9 mouse cellular contexts compared by ENCODE assay signal in the genomic region with DNA sequence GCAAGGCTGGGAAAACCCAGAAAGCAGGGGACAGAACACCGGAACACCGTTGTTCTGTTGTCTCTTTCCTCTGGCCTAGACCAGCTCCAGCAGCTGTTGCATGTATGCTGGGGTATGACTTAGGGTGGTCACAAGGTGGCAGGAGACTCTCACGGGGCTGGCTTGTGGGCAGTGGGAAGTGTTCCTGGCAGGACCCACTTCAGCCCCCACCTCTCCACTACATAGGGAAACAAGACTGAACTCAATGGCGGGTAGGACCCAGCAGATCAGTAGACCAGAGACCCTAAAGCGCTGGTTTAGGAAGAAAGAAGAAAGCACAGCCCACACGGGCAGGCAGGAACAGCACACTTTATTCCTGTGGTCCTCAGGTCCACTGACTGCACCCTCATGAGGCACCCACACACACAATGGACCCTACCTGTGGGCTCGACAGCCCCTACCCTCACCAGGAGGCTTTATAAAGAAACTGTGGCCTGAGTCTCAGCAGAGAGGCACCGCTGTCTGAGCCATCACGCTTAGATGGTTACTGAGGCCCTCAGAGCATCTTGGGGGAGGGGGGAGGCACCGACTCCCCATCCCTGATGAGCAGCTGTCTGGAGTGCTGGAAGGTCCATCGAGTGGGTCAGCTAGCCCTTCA. TPM values are rescaled to one million over a fixed set of nuclear protein-coding genes. Genes with fewer than 3 reads are reported as not detected.
DNase-seq lines count a peak whose midpoint lies in the region; ATAC-seq lines count a peak whose summit lies in the region.
"Had no signal": no experiment of that assay in that cellular context is flagged by ENCODE, and none has a peak within 500 bp of the region (broad histone marks: within the 10 kb centered on the region; RNA-seq: fewer than 3 reads in every experiment).

No protein-coding gene starts in this region.

- peak overlapping the region; percentile 75 for H3K27ac ChIP-seq in lung, embryonic 15.5 days
- no peak overlapping the region for H3K27ac ChIP-seq in forebrain, embryonic 12.5 days
- H3K27ac ChIP-seq in liver, embryonic 11.5 days (ENCODE audit: low read depth, low read length), result no peak overlapping the region; the same call in 1 of the 2 replicates
- H3K27ac ChIP-seq in stomach, embryonic 14.5 days (ENCODE audit: low read length), result no peak overlapping the region; the same call in 1 of the 2 replicates

- H3K9me3 ChIP-seq in lung, embryonic 15.5 days, result no peaks in the 10 kb centered on the region
- peaks cover 4% of the 10 kb centered on the region; the same call in 1 of the 2 replicates for H3K9me3 ChIP-seq in forebrain, embryonic 12.5 days
- H3K9me3 ChIP-seq in liver, embryonic 11.5 days (ENCODE audit: control insufficient read depth, low read length), result no peaks in the 10 kb centered on the region
- H3K9me3 ChIP-seq in stomach, embryonic 14.5 days (ENCODE audit: control insufficient read depth, low read depth, low read length), result no peaks in the 10 kb centered on the region

- peak overlapping the region; percentile 69 for H3K4me3 ChIP-seq in lung, embryonic 15.5 days
- H3K4me3 ChIP-seq in forebrain, embryonic 12.5 days (replicated peaks), result no peak overlapping the region
- H3K4me3 ChIP-seq in liver, embryonic 11.5 days (ENCODE audit: low read depth, low read length), result peak overlapping the region; percentile 69; the same call in 1 of the 2 replicates
- peak overlapping the region; percentile 54; the same call in 1 of the 2 replicates for H3K4me3 ChIP-seq in stomach, embryonic 14.5 days (ENCODE audit: low read depth, low read length)

- ATAC-seq in lung, embryonic 15.5 days (ENCODE audit: borderline replicate concordance, extremely low read depth, low FRiP score, low TSS enrichment), result peak; percentile 33; the same call in 1 of the 2 replicates
- ATAC-seq in forebrain, embryonic 12.5 days (ENCODE audit: low FRiP score), result no peak; the same call in 1 of the 2 replicates
- no peak; the same call in 1 of the 2 replicates for ATAC-seq in liver, embryonic 11.5 days (replicated peaks; ENCODE audit: low FRiP score)
- peak; percentile 53 for ATAC-seq in stomach, embryonic 14.5 days (ENCODE audit: insufficient number of reproducible peaks, insufficient read depth, low FRiP score, low read depth)

- intact Hi-C loops in gastrocnemius, postnatal 14 days (cut with DNase I; ENCODE audit: low total_unique reads), result loop anchor here (10.0 kb wide), 1 partner anchor 159 kb away; no protein-coding TSS in a partner anchor

- peaks cover 20% of the 10 kb centered on the region; the same call in 1 of the 2 replicates for H3K36me3 ChIP-seq in lung, embryonic 15.5 days
- peaks cover 47% of the 10 kb centered on the region for H3K36me3 ChIP-seq in forebrain, embryonic 12.5 days (replicated peaks)
- H3K36me3 ChIP-seq in liver, embryonic 11.5 days (ENCODE audit: control insufficient read depth, insufficient read depth, low read length), result peaks cover 22% of the 10 kb centered on the region
- H3K36me3 ChIP-seq in stomach, embryonic 14.5 days (ENCODE audit: control insufficient read depth, insufficient read depth, low read length), result peaks cover 13% of the 10 kb centered on the region

- H3K9ac ChIP-seq in lung, embryonic 15.5 days, result 0 out of 2 replicates have a peak overlapping the region, but pooled peaks have one; percentile 77
- H3K9ac ChIP-seq in forebrain, embryonic 12.5 days, result peak overlapping the region; percentile 64; the same call in 1 of the 2 replicates
- peak overlapping the region; percentile 81; the same call in 1 of the 2 replicates for H3K9ac ChIP-seq in liver, embryonic 11.5 days (ENCODE audit: low read depth, low read length)
- no peak overlapping the region for H3K9ac ChIP-seq in stomach, embryonic 14.5 days (replicated peaks; ENCODE audit: low read depth, low read length)

- 55% methylated on average over 11 of the region's 11 CpGs for WGBS in lung, embryonic 15.5 days
- 74% methylated on average over 11 of the region's 11 CpGs for WGBS in forebrain, embryonic 12.5 days
- WGBS in liver, embryonic 11.5 days, result 61% methylated on average over 11 of the region's 11 CpGs
- 66% methylated on average over 11 of the region's 11 CpGs for WGBS in stomach, embryonic 14.5 days

- no peak for DNase-seq in lung, postnatal 14 days
- DNase-seq in liver, embryonic 11.5 days (ENCODE audit: low spot score), result no peak
- DNase-seq in adrenal gland, adult 18-20 months (ENCODE audit: low spot score in 2 of 2), result no peak
- no peak for DNase-seq in gastrocnemius, postnatal 14 days
- no peak for DNase-seq in right cerebral cortex, postnatal 25 days

- H3K4me1 ChIP-seq in lung, embryonic 15.5 days, result peaks cover 28% of the 10 kb centered on the region
- peaks cover 18% of the 10 kb centered on the region for H3K4me1 ChIP-seq in forebrain, embryonic 12.5 days
- H3K4me1 ChIP-seq in liver, embryonic 11.5 days (replicated peaks; ENCODE audit: control insufficient read depth, insufficient read depth, low read length), result peaks cover 32% of the 10 kb centered on the region
- H3K4me1 ChIP-seq in stomach, embryonic 14.5 days (ENCODE audit: control insufficient read depth, insufficient read depth, low read length), result peaks cover 21% of the 10 kb centered on the region

- H3K27me3 ChIP-seq in lung, embryonic 15.5 days, result no peaks in the 10 kb centered on the region
- peaks cover 13% of the 10 kb centered on the region; the same call in 1 of the 2 replicates for H3K27me3 ChIP-seq in forebrain, embryonic 12.5 days
- H3K27me3 ChIP-seq in liver, embryonic 11.5 days (replicated peaks; ENCODE audit: control insufficient read depth, insufficient read depth, low read length), result no peaks in the 10 kb centered on the region
- H3K27me3 ChIP-seq in stomach, embryonic 14.5 days (ENCODE audit: control insufficient read depth, insufficient read depth, low read length), result no peaks in the 10 kb centered on the region

- H3K4me2 ChIP-seq in lung, embryonic 15.5 days, result peak overlapping the region; percentile 96
- peak overlapping the region; percentile 76 for H3K4me2 ChIP-seq in forebrain, embryonic 12.5 days
- H3K4me2 ChIP-seq in liver, embryonic 11.5 days, result peak overlapping the region; percentile 97
- H3K4me2 ChIP-seq in stomach, embryonic 14.5 days (replicated peaks; ENCODE audit: low read depth, low read length), result peak overlapping the region; percentile 75

RNA-seq across cellular contexts. Expression of gene Cyba, which starts 0.7 kb away (rescaled TPM):
- 208 and 215 TPM in 2 replicates for polyA plus RNA-seq in lung, embryonic 15.5 days (2015; fragmentation: Nextera tagmentation; extraction: Ambion mirVana)
- 37.8 and 42.6 TPM in 2 replicates for polyA plus RNA-seq in forebrain, embryonic 12.5 days (2016; fragmentation: Nextera tagmentation; extraction: Ambion mirVana)
- polyA plus RNA-seq in liver, embryonic 11.5 days (2014; fragmentation: Nextera tagmentation; extraction: Ambion mirVana), result 201 and 215 TPM in 2 replicates
- polyA plus RNA-seq in stomach, embryonic 14.5 days (2014; fragmentation: Nextera tagmentation; extraction: Ambion mirVana), result 202 and 217 TPM in 2 replicates
- total RNA-seq in adrenal gland, adult 18-20 months (2021), result 10 to 100 TPM; 29.0 to 53.7 TPM
- 10 to 100 TPM; 15.3 to 18.6 TPM for total RNA-seq in gastrocnemius, postnatal 14 days (2021)

RNA-seq across cellular contexts. Expression of gene Mvd, which starts 9.8 kb away (rescaled TPM):
- polyA plus RNA-seq in lung, embryonic 15.5 days (2015; fragmentation: Nextera tagmentation; extraction: Ambion mirVana), result 24.3 and 24.7 TPM in 2 replicates
- polyA plus RNA-seq in forebrain, embryonic 12.5 days (2016; fragmentation: Nextera tagmentation; extraction: Ambion mirVana), result 39.3 and 42.6 TPM in 2 replicates
- polyA plus RNA-seq in liver, embryonic 11.5 days (2014; fragmentation: Nextera tagmentation; extraction: Ambion mirVana), result 36.5 and 40.6 TPM in 2 replicates
- polyA plus RNA-seq in stomach, embryonic 14.5 days (2014; fragmentation: Nextera tagmentation; extraction: Ambion mirVana), result 38.3 and 42.1 TPM in 2 replicates
- total RNA-seq in adrenal gland, adult 18-20 months (2021), result 10 to 100 TPM; 20.1 to 20.3 TPM
- total RNA-seq in gastrocnemius, postnatal 14 days (2021), result 1 to 10 TPM; 5.6 to 7.8 TPM

RNA-seq across cellular contexts. Expression of gene Il17c, which starts 11.6 kb away (rescaled TPM):
- polyA plus RNA-seq in lung, embryonic 15.5 days (2015; fragmentation: Nextera tagmentation; extraction: Ambion mirVana), result not detected in 2 replicates
- polyA plus RNA-seq in forebrain, embryonic 12.5 days (2016; fragmentation: Nextera tagmentation; extraction: Ambion mirVana), result not detected in 2 replicates
- polyA plus RNA-seq in liver, embryonic 11.5 days (2014; fragmentation: Nextera tagmentation; extraction: Ambion mirVana), result not detected in 2 replicates
- 0.36 TPM in 1 of 2 replicates, not detected in the other for polyA plus RNA-seq in stomach, embryonic 14.5 days (2014; fragmentation: Nextera tagmentation; extraction: Ambion mirVana)
- not detected for total RNA-seq in adrenal gland, adult 18-20 months (2021)
- total RNA-seq in gastrocnemius, postnatal 14 days (2021), result not detected
- total RNA-seq: left cerebral cortex, postnatal 25 days had no signal

RNA-seq across cellular contexts. Expression of gene Snai3, which starts 27.1 kb away (rescaled TPM):
- 1.1 and 1.2 TPM in 2 replicates for polyA plus RNA-seq in lung, embryonic 15.5 days (2015; fragmentation: Nextera tagmentation; extraction: Ambion mirVana)
- 0.15 TPM in 1 of 2 replicates, not detected in the other for polyA plus RNA-seq in forebrain, embryonic 12.5 days (2016; fragmentation: Nextera tagmentation; extraction: Ambion mirVana)
- polyA plus RNA-seq in liver, embryonic 11.5 days (2014; fragmentation: Nextera tagmentation; extraction: Ambion mirVana), result 0.23 and 0.29 TPM in 2 replicates
- polyA plus RNA-seq in stomach, embryonic 14.5 days (2014; fragmentation: Nextera tagmentation; extraction: Ambion mirVana), result 0.39 and 0.46 TPM in 2 replicates
- not detected for total RNA-seq in adrenal gland, adult 18-20 months (2021)
- 1 to 10 TPM; 3.1 to 4.1 TPM for total RNA-seq in gastrocnemius, postnatal 14 days (2021)

RNA-seq across cellular contexts. Expression of gene Rnf166, which starts 42.5 kb away (rescaled TPM):
- polyA plus RNA-seq in lung, embryonic 15.5 days (2015; fragmentation: Nextera tagmentation; extraction: Ambion mirVana), result 40.5 and 43.9 TPM in 2 replicates
- 35.1 and 35.4 TPM in 2 replicates for polyA plus RNA-seq in forebrain, embryonic 12.5 days (2016; fragmentation: Nextera tagmentation; extraction: Ambion mirVana)
- polyA plus RNA-seq in liver, embryonic 11.5 days (2014; fragmentation: Nextera tagmentation; extraction: Ambion mirVana), result 24.7 and 26.8 TPM in 2 replicates
- polyA plus RNA-seq in stomach, embryonic 14.5 days (2014; fragmentation: Nextera tagmentation; extraction: Ambion mirVana), result 31.5 and 34.3 TPM in 2 replicates
- total RNA-seq in adrenal gland, adult 18-20 months (2021), result 10 to 100 TPM; 39.1 to 66.6 TPM
- total RNA-seq in gastrocnemius, postnatal 14 days (2021), result 10 to 100 TPM; 23.9 to 28.7 TPM

Comparison
In these comparisons a context has a peak if more than half of its experiments do, and no peak if none do; other contexts are left out.
1. ATAC-seq: peak in lung, embryonic 15.5 days (single experiment) and stomach, embryonic 14.5 days (single experiment); none in forebrain, embryonic 12.5 days (single experiment) and liver, embryonic 11.5 days (single experiment).
2. Peak in every context shown above with its lines, with median percentiles within 50 percentile points of each other: H3K4me2 ChIP-seq.